Mouse (Mus musculus) heart, adult 2 months (tissue): ENCODE data around the gene Dnaaf3.

Experiments used
- CTCF ChIP-seq: fragments of 200-600 bp; IDR thresholded peaks from 2 replicates; pipeline ENCODE4 v1.8.1; 2022; ENCODE audit warnings: antibody characterized with exemption, mild to moderate bottlenecking, moderate library complexity
- EP300 ChIP-seq: fragments of 200-500 bp; IDR thresholded peaks from 2 replicates; pipeline ENCODE4 v1.6.1; 2011; ENCODE audit warnings: low read depth, low read length, control low read depth; ENCODE audit not compliant: insufficient read depth
- POLR2A ChIP-seq: fragments of 200-500 bp; IDR thresholded peaks from 2 replicates; pipeline ENCODE4 v1.6.1; 2011; ENCODE audit warnings: mild to moderate bottlenecking, low read depth, low read length, control low read depth; ENCODE audit not compliant: insufficient read depth

GRCm38 (mm10) chr7:4504646-4505435, 27.4 kb downstream of the Dnaaf3 start:
- 0 out of 2 replicates have a peak, but pooled peaks have one; percentile 13 for TF ChIP-seq POLR2A
- TF ChIP-seq CTCF, result no peak
- peak; percentile 52; the same call in 1 of the 2 replicates for TF ChIP-seq EP300
